Mouse (Mus musculus): ENCODE data around the gene Olfr1387. TPM values are rescaled to one million over a fixed set of nuclear protein-coding genes. Genes with fewer than 3 reads are reported as not detected.
"Not testable (repeated sequence)": the region's sequence is repeated elsewhere in the genome, so short reads cannot be mapped to it uniquely, and the experiment has no call there.

Olfr1387 gene
- polyA plus RNA-seq (2012; rRNA removed), result not detected in 2 replicates

GRCm38 (mm10) chr11:49455043-49455442 is at the start of gene Olfr1387:
Olfr1387 (plus strand) TSS chr11:49455343.
- no peaks in the 10 kb centered on the region for H3K27me3 ChIP-seq (replicated peaks; ENCODE audit: control insufficient read depth, insufficient read depth, low read length)
- WGBS, result 88% methylated on average over 1 of the region's 1 CpGs
- DNase-seq, result no peak
- no peaks in the 10 kb centered on the region for H3K4me1 ChIP-seq (ENCODE audit: control insufficient read depth, insufficient read depth, low read length)
- H3K36me3 ChIP-seq (ENCODE audit: control insufficient read depth, insufficient read depth, low read length), result no peaks in the 10 kb centered on the region
- H3K4me3 ChIP-seq (ENCODE audit: insufficient read depth, low read depth, low read length), result no peak within 1 kb of the TSS
- TF ChIP-seq CTCF (conservative IDR thresholded peaks at IDR 0.05; ENCODE audit: insufficient read depth, insufficient read length, low read depth, low read length) (no peak), POLR2A (IDR thresholded peaks at IDR 0.05; ENCODE audit: low read depth, low read length) (no peak)
- no peak within 1 kb of the TSS for H3K27ac ChIP-seq (ENCODE audit: insufficient read depth, low read depth, low read length)

GRCm38 (mm10) chr11:49406784-49407183 is 48.4 kb upstream of the Olfr1387 start:
- Histone ChIP-seq H3K36me3 (ENCODE audit: control insufficient read depth, insufficient read depth, low read length) (no peaks in the 10 kb centered on the region), H3K4me1 (ENCODE audit: control insufficient read depth, insufficient read depth, low read length) (no peaks in the 10 kb centered on the region), H3K4me3 (ENCODE audit: insufficient read depth, low read depth, low read length) (no peak overlapping the region), H3K27ac (ENCODE audit: insufficient read depth, low read depth, low read length) (no peak overlapping the region), H3K27me3 (replicated peaks; ENCODE audit: control insufficient read depth, insufficient read depth, low read length) (no peaks in the 10 kb centered on the region)
- 74% methylated on average over 3 of the region's 3 CpGs for WGBS
- TF ChIP-seq POLR2A (IDR thresholded peaks at IDR 0.05; ENCODE audit: low read depth, low read length) (no peak), CTCF (conservative IDR thresholded peaks at IDR 0.05; ENCODE audit: insufficient read depth, insufficient read length, low read depth, low read length) (no peak)
- DNase-seq, result no peak

GRCm38 (mm10) chr11:49410540-49410939 is 44.6 kb upstream of the Olfr1387 start:
- Histone ChIP-seq H3K4me1 (ENCODE audit: control insufficient read depth, insufficient read depth, low read length) (no peaks in the 10 kb centered on the region), H3K4me3 (ENCODE audit: insufficient read depth, low read depth, low read length) (no peak overlapping the region), H3K27ac (ENCODE audit: insufficient read depth, low read depth, low read length) (no peak overlapping the region), H3K36me3 (ENCODE audit: control insufficient read depth, insufficient read depth, low read length) (no peaks in the 10 kb centered on the region), H3K27me3 (replicated peaks; ENCODE audit: control insufficient read depth, insufficient read depth, low read length) (no peaks in the 10 kb centered on the region)
- WGBS, result 39% methylated on average over 1 of the region's 1 CpGs
- 0 out of 2 replicates have a peak, but pooled peaks have one; percentile 8 for TF ChIP-seq CTCF (conservative IDR thresholded peaks at IDR 0.05; ENCODE audit: insufficient read depth, insufficient read length, low read depth, low read length)
- TF ChIP-seq POLR2A (IDR thresholded peaks at IDR 0.05; ENCODE audit: low read depth, low read length), result no peak
- peak; percentile 65 for DNase-seq

GRCm38 (mm10) chr11:49422767-49423166 is 32.4 kb upstream of the Olfr1387 start, which contains the start of gene Olfr1389:
Olfr1389 (plus strand) TSS chr11:49423067.
- no peaks in the 10 kb centered on the region for H3K4me1 ChIP-seq (ENCODE audit: control insufficient read depth, insufficient read depth, low read length)
- whole genome bisulfite sequencing, result 91% methylated on average over 2 of the region's 2 CpGs

GRCm38 (mm10) chr11:49425257-49425927 is 29.8 kb upstream of the Olfr1387 start:
- no peaks in the 10 kb centered on the region for H3K27me3 ChIP-seq (replicated peaks; ENCODE audit: control insufficient read depth, insufficient read depth, low read length)
- TF ChIP-seq CTCF (conservative IDR thresholded peaks at IDR 0.05; ENCODE audit: insufficient read depth, insufficient read length, low read depth, low read length) (no peak), POLR2A (IDR thresholded peaks at IDR 0.05; ENCODE audit: low read depth, low read length) (no peak)
- no peak overlapping the region for H3K27ac ChIP-seq (ENCODE audit: insufficient read depth, low read depth, low read length)
- no peaks in the 10 kb centered on the region for H3K4me1 ChIP-seq (ENCODE audit: control insufficient read depth, insufficient read depth, low read length)
- no peak for DNase-seq
- 90% methylated on average over 1 of the region's 1 CpGs for WGBS
- no peak overlapping the region for H3K4me3 ChIP-seq (ENCODE audit: insufficient read depth, low read depth, low read length)
- H3K36me3 ChIP-seq (ENCODE audit: control insufficient read depth, insufficient read depth, low read length), result no peaks in the 10 kb centered on the region

More at GRCm38 (mm10) chr11:49422767-49423166, 32.4 kb upstream of the Olfr1387 start, which contains the start of gene Olfr1389:
- DNase-seq, result no peak
- no peaks in the 10 kb centered on the region for H3K36me3 ChIP-seq (ENCODE audit: control insufficient read depth, insufficient read depth, low read length)
- no peak within 1 kb of the TSS for H3K4me3 ChIP-seq (ENCODE audit: insufficient read depth, low read depth, low read length)
- TF ChIP-seq POLR2A (IDR thresholded peaks at IDR 0.05; ENCODE audit: low read depth, low read length), result no peak
- no peak for TF ChIP-seq CTCF (conservative IDR thresholded peaks at IDR 0.05; ENCODE audit: insufficient read depth, insufficient read length, low read depth, low read length)
- no peaks in the 10 kb centered on the region for H3K27me3 ChIP-seq (replicated peaks; ENCODE audit: control insufficient read depth, insufficient read depth, low read length)
- no peak within 1 kb of the TSS for H3K27ac ChIP-seq (ENCODE audit: insufficient read depth, low read depth, low read length)

- no peak for DNase-seq
- no peaks in the 10 kb centered on the region for H3K27me3 ChIP-seq (replicated peaks; ENCODE audit: control insufficient read depth, insufficient read depth, low read length)
- H3K27ac ChIP-seq (ENCODE audit: insufficient read depth, low read depth, low read length), result no peak overlapping the region
- no peak for TF ChIP-seq CTCF (conservative IDR thresholded peaks at IDR 0.05; ENCODE audit: insufficient read depth, insufficient read length, low read depth, low read length)
- WGBS, result 84% methylated on average over 2 of the region's 2 CpGs
- H3K36me3 ChIP-seq (ENCODE audit: control insufficient read depth, insufficient read depth, low read length), result no peaks in the 10 kb centered on the region
- H3K4me1 ChIP-seq (ENCODE audit: control insufficient read depth, insufficient read depth, low read length), result no peaks in the 10 kb centered on the region
- no peak overlapping the region for H3K4me3 ChIP-seq (ENCODE audit: insufficient read depth, low read depth, low read length)
Observed at GRCm38 (mm10) chr11:49429641-49430040, 25.5 kb upstream of the Olfr1387 start.

GRCm38 (mm10) chr11:49436411-49436810 is 18.7 kb upstream of the Olfr1387 start, which contains the start of gene Olfr1388:
Olfr1388 (plus strand) TSS chr11:49436624.
- Histone ChIP-seq H3K4me3 (ENCODE audit: insufficient read depth, low read depth, low read length) (no peak within 1 kb of the TSS), H3K27ac (ENCODE audit: insufficient read depth, low read depth, low read length) (no peak within 1 kb of the TSS), H3K36me3 (ENCODE audit: control insufficient read depth, insufficient read depth, low read length) (no peaks in the 10 kb centered on the region), H3K4me1 (ENCODE audit: control insufficient read depth, insufficient read depth, low read length) (no peaks in the 10 kb centered on the region), H3K27me3 (replicated peaks; ENCODE audit: control insufficient read depth, insufficient read depth, low read length) (no peaks in the 10 kb centered on the region)
- TF ChIP-seq CTCF (conservative IDR thresholded peaks at IDR 0.05; ENCODE audit: insufficient read depth, insufficient read length, low read depth, low read length) (no peak), POLR2A (IDR thresholded peaks at IDR 0.05; ENCODE audit: low read depth, low read length) (no peak)
- WGBS, result 51% methylated on average over 3 of the region's 3 CpGs
- DNase-seq, result no peak

- H3K27me3 ChIP-seq (replicated peaks; ENCODE audit: control insufficient read depth, insufficient read depth, low read length); DNase-seq; H3K4me3 ChIP-seq (ENCODE audit: insufficient read depth, low read depth, low read length); H3K27ac ChIP-seq (ENCODE audit: insufficient read depth, low read depth, low read length); H3K4me1 ChIP-seq (ENCODE audit: control insufficient read depth, insufficient read depth, low read length); H3K36me3 ChIP-seq (ENCODE audit: control insufficient read depth, insufficient read depth, low read length): not testable (repeated sequence)
- 84% methylated on average over 3 of the region's 3 CpGs for WGBS
Observed at GRCm38 (mm10) chr11:49464746-49465145, 9.6 kb downstream of the Olfr1387 start, which contains the start of gene Olfr1386. Olfr1386 (plus strand) TSS chr11:49465046.
